Mouse (Mus musculus) cerebellum, adult 2 months (tissue): ENCODE data around the gene S100a7a. TPM values are rescaled to one million over a fixed set of nuclear protein-coding genes. Genes with fewer than 3 reads are reported as not detected.

Source experiments
- DNase-seq, 2 experiments: peaks; one replicate each; pipeline ENCODE4 v3.0.0; 2021
- H3K27ac ChIP-seq: fragments of 200-500 bp; 2 replicates; pipeline ENCODE4 v1.5.1; 2012; ENCODE audit warnings: low read length, control low read depth, inconsistent platforms; ENCODE audit not compliant: insufficient read depth
- H3K27me3 ChIP-seq: fragments of 200-500 bp; 2 replicates; pipeline ENCODE4 v1.6.1; 2012; ENCODE audit warnings: inconsistent platforms, mild to moderate bottlenecking, low read length, moderate library complexity; ENCODE audit not compliant: control insufficient read depth, insufficient read depth
- H3K4me1 ChIP-seq: fragments of 200-500 bp; 2 replicates; pipeline ENCODE4 v1.6.1; 2011; ENCODE audit warnings: low read length; ENCODE audit not compliant: control insufficient read depth, insufficient read depth
- H3K4me3 ChIP-seq: fragments of 200-500 bp; replicated peaks from 2 replicates; pipeline ENCODE3; 2011; ENCODE audit warnings: mild to moderate bottlenecking, low read depth, low read length, control low read depth; ENCODE audit not compliant: insufficient read depth
- CTCF ChIP-seq: fragments of 200-500 bp; IDR thresholded peaks from 2 replicates; pipeline ENCODE4 v1.5.1; 2011; ENCODE audit warnings: low read depth, mild to moderate bottlenecking, control low read depth, low read length, moderate library complexity, borderline replicate concordance; ENCODE audit not compliant: insufficient read depth
- POLR2A ChIP-seq: fragments of 200-500 bp; IDR thresholded peaks from 2 replicates; pipeline ENCODE4 v1.6.1; 2011; ENCODE audit warnings: low read length, control low read depth, borderline replicate concordance; ENCODE audit not compliant: insufficient read depth
- WGBS: fragments of 180-500 bp; shearing (Covaris S2); methylation state at CpG from one replicate; pipeline ENCODE4 v1.1.7; 2018; 5-methylcytosine and 5-hydroxymethylcytosine counted together
- polyA plus RNA-seq: library from polyadenylated mRNA; depleted of rRNA; stranded (reverse); fragments of >200 nt; gene quantifications from 2 replicates; pipeline ENCODE4 v1.2.3, GENCODE M21; 2012

S100a7a gene
- polyA plus RNA-seq, 1 experiment = 0.31 TPM

- no peak overlapping the region for H3K27ac ChIP-seq
- TF ChIP-seq POLR2A (no peak), CTCF (no peak)
- WGBS = 87% methylated on average over 2 of the region's 2 CpGs
- no peak for DNase-seq
- H3K4me3 ChIP-seq = no peak overlapping the region
- H3K27me3 ChIP-seq = no peaks in the 10 kb centered on the region
- no peaks in the 10 kb centered on the region for H3K4me1 ChIP-seq
These were observed 4.0 kb upstream of the S100a7a start for GRCm38 (mm10) chr3:90649832-90650231.

- H3K27me3 ChIP-seq = no peaks in the 10 kb centered on the region
- H3K4me3 ChIP-seq = no peak overlapping the region
- 36% methylated on average over 5 of the region's 5 CpGs for WGBS
- no peak overlapping the region for H3K27ac ChIP-seq
- TF ChIP-seq POLR2A (no peak), CTCF (peak; percentile 81)
- no peaks in the 10 kb centered on the region for H3K4me1 ChIP-seq
- DNase-seq = peak; percentile 53 to 64
These were observed 824 bp upstream of the S100a7a start for GRCm38 (mm10) chr3:90652878-90653508.

GRCm38 (mm10) chr3:90657405-90657804 lies 3.6 kb downstream of the S100a7a start:
- Histone ChIP-seq H3K4me3 (no peak overlapping the region), H3K4me1 (no peaks in the 10 kb centered on the region), H3K27ac (no peak overlapping the region), H3K27me3 (no peaks in the 10 kb centered on the region)
- TF ChIP-seq CTCF (no peak), POLR2A (no peak)
- no peak for DNase-seq
- WGBS = 67% methylated on average over 4 of the region's 4 CpGs

GRCm38 (mm10) chr3:90659364-90660044 lies 5.7 kb downstream of the S100a7a start:
- Histone ChIP-seq H3K27me3 (no peaks in the 10 kb centered on the region), H3K27ac (no peak overlapping the region), H3K4me1 (no peaks in the 10 kb centered on the region), H3K4me3 (no peak overlapping the region)
- no peak for TF ChIP-seq POLR2A
- DNase-seq = no peak

- no peak for TF ChIP-seq POLR2A
- peak; percentile 13; the same call in 1 of the 2 replicates for TF ChIP-seq CTCF
- WGBS = 87% methylated on average over 2 of the region's 2 CpGs
- no peak for DNase-seq
- Histone ChIP-seq H3K27me3 (no peaks in the 10 kb centered on the region), H3K27ac (no peak overlapping the region), H3K4me3 (no peak overlapping the region), H3K4me1 (no peaks in the 10 kb centered on the region)
These were observed 10.4 kb downstream of the S100a7a start for GRCm38 (mm10) chr3:90664219-90664618.

GRCm38 (mm10) chr3:90668846-90669245 lies 15.0 kb downstream of the S100a7a start, which contains the start of gene S100a8:
TSS of gene S100a8 (plus strand) at chr3:90668978.
- Histone ChIP-seq H3K27me3 (no peaks in the 10 kb centered on the region), H3K27ac (no peak within 1 kb of the TSS), H3K4me1 (no peaks in the 10 kb centered on the region), H3K4me3 (no peak within 1 kb of the TSS)
- 48% methylated on average over 8 of the region's 8 CpGs for WGBS
- no peak for DNase-seq
- TF ChIP-seq CTCF (no peak), POLR2A (no peak)

GRCm38 (mm10) chr3:90678656-90679055 lies 24.8 kb downstream of the S100a7a start:
- Histone ChIP-seq H3K4me3 (no peak overlapping the region), H3K4me1 (no peaks in the 10 kb centered on the region), H3K27ac (no peak overlapping the region), H3K27me3 (no peaks in the 10 kb centered on the region)
- WGBS = 40% methylated on average over 3 of the region's 3 CpGs
- no peak for TF ChIP-seq POLR2A
- no peak for DNase-seq

GRCm38 (mm10) chr3:90683929-90684328 lies 30.1 kb downstream of the S100a7a start:
- H3K27ac ChIP-seq = no peak overlapping the region
- no peak for TF ChIP-seq CTCF
- no peak for TF ChIP-seq POLR2A
- no peaks in the 10 kb centered on the region for H3K27me3 ChIP-seq
- 87% methylated on average over 3 of the region's 3 CpGs for WGBS
- no peak overlapping the region for H3K4me3 ChIP-seq
- DNase-seq = no peak
- no peaks in the 10 kb centered on the region for H3K4me1 ChIP-seq
